Mouse (Mus musculus) frontal cortex, adult (tissue): Measurements from ENCODE around the gene Car4.

ENCODE experiments used
- ATAC-seq: cut with Nextera tagmentation; 2 replicates; pipeline ENCODE4 v1.9.2; 2017; ENCODE audit warnings: mild to moderate bottlenecking, moderate library complexity, mixed read lengths; ENCODE audit not compliant: low TSS enrichment

Gene Car4

DNA sequence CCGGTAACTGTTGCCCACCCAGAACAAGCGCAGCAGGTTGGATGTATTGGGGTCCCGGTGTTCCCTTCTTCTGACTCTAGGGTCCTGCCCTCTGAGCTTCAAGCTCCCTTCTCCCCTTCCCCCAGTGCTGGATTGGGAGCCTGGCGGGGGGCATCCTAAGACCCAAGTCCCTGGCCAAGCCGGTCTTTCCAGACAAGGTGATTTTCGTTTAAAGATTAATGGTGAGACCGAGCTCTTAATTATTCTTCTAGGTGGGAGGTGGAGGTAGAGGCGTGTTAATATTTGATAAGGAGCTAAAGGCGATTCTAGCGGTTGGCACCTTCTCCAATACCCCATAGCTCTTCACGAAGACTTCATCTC is 665 bp downstream of the Car4 start:
- no peak for ATAC-seq

DNA sequence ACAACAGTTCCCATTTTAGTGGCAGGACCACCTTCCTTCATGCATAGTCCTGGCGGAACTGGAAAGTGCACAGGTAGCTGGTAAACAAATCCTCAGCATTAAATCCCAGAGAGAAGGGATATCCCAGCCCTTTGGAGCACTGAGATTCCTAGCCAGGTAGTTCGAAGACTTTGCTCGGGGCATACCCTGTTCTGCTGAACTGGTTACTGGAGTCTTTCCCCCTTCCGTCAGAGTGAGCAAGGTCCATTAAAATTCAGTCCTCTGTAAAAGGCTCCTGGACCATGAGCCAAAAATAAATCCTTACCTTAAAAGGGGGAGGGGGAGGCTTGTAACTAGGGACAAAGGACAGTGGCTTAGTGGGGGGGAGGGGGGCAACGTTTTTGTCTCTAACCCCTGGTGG is 1.6 kb downstream of the Car4 start:
- ATAC-seq: no peak

DNA sequence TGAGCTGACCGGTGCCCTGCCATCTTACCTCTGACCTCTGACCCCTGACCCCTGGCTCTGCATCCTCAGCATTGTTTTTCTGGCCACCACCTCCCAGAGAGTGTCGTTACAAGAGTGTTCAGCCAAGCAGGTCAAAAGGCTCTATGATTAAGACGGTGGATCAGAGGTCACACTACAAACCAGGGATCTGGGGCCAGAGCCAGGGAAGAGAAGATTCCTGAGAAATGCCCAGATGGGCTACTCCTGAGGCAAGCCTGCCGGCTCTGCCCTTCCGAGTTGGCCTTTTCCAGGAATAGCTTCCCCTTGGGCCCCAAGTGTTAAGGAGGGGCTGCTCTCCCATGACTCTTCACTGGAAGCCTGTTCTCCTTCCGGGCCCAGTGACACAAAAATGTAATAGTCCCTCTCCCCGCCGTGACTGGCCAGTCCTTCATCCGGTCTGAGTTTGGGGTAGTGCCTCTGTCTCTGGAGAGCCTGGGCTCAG is 2.2 kb downstream of the Car4 start:
- ATAC-seq: no peak

DNA sequence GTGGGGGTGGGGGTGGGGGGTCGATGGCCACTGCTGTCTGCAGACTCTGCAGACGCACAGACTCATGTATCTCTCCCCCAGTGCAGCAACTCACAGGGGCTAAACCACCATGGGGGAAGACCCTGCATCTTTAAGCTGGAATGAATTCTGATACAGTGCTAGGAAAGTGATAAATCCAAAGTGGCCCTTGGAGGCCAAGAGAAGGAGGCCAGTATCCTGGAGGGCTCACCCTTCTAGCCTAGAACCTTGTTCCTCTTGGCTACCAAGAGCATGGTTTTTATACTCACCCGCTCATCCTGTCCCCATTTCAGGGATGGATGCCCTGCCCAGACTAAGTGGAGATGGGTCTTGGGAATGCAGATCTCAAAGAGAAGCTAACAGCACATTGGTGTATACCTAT is 2.7 kb downstream of the Car4 start:
- no peak for ATAC-seq

DNA sequence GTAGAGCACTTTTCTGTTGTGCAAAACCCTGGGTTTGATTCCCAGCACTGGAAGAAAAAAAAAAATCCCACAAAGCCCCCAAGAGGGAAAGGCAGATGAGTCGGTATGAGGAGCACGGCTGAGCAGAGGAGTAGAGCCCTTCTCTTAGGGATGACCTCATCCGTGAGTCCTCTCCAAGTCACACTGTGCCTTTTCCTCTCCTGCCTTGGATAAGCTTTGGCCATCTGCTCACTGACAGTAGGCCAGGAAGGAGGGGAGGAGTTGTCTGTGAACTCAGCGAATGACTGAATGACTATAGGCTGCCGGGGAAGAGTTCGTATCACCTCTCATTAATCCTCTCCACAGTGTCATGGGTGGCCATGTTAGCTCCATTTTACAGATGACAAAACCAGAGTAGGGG is 3.2 kb downstream of the Car4 start:
- no peak for ATAC-seq

DNA sequence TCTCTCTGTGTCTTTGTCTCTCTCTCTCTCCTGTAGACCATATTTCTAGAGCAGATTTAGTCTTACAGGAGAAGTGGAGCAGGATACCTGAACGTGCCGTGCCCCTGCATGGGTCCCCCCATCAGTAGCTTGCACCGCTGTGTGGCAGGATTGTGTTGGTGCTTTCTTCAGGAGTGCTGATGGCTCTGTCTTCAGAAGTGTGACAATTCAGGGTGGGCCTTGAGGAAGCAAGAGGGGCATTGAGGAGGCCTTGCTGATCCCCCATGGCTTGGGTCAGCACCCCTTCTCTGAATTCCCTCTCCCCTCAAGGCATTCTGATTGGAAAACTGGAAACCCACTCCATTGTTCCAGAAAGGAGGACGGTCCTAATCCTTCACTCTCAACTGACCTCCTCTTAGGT is 4.0 kb downstream of the Car4 start:
- ATAC-seq: no peak

DNA sequence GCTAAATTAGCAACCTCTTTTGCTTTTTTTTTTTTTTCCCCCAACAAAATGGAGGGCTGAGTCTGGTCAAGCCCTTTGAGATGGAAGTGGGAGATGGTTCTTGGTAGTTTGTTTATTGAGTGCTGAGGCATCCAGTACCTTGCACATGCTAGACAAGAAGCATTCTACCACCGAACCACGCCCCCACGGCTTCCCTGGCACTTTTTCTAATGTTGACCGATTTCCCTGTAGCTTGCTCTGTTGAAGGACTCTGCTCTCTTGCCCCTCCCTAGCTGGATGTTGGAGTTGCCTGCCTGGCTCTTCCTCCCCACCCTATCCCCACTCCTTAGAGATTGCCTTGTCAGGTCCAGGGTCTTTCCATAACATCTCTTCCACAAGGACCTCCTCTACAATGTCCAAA is 5.0 kb downstream of the Car4 start:
- no peak for ATAC-seq

DNA sequence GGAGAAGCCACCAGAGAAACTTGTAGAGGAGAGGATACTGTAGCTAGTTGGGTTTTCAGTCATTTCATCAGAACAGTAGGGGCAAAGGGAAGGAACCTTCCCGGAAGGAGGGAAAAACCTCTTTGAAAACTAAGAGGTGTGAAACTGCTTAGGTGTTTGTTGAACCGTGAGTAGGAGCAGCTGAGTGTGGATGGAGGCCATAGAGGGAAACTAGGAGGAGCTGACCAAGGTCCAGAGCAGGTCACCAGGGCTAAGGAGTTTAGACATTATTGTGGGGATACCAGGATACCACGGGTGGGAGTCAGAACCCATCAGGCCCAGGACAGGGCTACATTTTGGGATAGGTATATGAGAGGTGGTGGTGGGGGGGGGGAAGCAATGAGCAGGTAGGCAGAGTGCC is 6.0 kb downstream of the Car4 start:
- no peak for ATAC-seq

DNA sequence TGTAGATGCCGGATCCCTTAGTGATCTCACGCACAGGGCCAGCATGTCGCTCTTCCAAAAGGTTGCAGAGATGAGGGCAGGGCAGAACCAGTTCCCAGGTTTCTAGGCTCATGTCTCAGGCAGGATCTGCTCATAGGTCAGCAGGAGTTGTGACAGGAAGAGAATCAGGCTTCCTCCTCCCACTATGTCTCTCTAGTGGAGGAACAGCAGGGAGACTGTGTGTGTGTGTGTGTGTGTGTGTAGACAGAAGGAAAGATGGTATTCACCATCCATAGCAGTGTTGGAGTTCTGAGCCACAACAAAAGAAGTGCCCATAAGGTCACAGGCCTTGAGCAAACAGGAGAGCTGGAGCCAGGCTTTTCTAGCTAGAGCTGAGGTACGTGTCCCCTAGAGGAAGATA is 9.1 kb downstream of the Car4 start:
- peak; percentile 8; the same call in 1 of the 2 replicates for ATAC-seq

DNA sequence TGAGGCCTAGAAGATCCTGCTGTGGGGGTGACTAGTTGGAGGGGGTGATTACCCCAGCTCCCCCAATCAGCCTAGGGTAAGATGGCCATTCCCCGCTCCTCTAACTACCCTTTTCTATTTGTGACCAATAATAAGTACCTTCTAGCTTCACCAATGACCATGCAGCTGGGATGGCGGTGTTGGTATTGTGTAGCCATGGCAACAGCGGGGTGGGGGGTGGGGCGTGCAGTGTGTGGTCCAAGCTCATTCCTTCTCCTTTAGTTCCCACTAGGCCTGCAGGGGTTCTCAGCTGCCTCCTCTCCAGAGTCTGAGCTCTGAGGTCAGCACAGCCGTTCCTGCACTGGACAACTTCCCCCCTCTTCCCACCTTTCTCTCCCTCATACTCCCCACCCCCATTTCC is 9.5 kb downstream of the Car4 start:
- ATAC-seq: no peak

DNA sequence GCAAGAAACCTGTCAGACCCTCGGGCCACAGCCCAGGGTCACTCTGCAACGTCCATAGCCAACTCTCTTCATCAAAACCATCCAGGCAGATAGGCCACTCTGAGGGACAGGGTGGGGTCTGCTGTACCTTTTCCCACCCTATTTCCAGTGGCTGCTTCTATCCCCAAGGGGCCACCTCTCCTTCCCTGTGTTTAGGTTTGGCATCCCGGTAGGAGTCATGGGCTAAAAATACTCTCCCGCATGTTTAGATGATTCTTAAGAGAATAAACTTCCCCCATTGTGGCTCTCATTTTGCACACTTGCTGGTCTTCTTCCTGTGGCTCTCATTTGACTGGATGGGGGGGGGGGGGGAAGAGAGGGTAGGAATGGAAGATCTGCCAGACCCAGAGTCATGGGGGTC is 10.7 kb downstream of the Car4 start:
- ATAC-seq: no peak

DNA sequence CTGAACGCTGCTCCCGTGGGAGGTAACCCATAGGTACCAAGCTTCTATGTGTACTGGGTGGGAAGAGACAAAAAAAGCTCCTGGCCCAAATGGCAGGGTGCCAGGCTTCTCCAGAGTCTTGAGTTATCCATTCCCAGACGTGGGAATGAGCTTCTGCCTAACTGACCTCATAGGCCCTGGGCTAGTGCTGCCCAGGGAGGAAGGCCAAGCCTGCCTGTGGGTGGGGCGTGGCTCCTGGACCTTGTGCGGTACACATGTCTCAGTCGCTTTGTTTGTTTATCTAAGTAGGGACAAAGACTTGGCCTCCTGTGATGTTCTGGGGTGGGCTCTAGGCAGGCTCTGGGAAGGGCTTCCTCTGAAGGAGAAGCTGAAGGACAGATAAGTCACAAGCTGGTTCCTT is 11.2 kb downstream of the Car4 start:
- ATAC-seq: peak; percentile 24

DNA sequence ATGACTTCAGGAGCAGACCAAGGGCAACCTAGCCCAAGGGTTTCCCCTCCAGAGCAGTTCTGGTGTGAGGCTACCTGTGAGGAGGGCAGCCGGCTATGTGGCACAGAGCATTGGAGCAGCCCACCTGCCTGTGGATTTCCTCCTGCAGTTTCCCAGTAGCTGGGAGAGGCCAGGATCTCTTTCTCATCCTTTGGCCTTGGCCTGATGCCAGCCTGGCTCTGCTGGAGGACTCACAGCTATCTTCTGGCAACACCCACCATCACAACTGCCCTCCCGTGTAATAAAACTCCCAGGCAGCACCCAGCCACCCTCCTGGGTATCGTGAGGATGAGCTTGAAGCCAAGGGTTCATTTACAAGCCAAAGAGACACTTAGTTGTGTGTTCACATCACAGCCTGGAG is 14.5 kb downstream of the Car4 start:
- no peak for ATAC-seq

DNA sequence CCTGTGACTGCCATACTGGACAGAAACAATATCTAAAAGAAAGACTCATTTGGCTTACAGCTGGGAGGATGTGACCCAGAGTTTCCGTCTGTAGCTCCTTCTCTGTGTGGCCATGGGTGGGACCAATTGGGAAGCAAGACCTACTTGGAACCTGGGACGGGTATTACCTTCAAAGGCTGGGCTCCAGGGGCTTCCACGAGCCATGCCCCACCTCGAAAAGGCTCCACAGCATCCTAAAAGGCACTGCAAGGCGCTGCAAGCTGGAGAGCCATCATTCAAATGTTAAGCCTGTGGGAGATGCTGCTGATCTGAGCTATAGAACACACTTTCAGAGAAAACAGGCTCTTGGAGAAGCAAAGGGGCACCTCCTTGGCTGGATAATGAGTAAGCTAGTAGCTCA is 16.1 kb downstream of the Car4 start:
- no peak for ATAC-seq

DNA sequence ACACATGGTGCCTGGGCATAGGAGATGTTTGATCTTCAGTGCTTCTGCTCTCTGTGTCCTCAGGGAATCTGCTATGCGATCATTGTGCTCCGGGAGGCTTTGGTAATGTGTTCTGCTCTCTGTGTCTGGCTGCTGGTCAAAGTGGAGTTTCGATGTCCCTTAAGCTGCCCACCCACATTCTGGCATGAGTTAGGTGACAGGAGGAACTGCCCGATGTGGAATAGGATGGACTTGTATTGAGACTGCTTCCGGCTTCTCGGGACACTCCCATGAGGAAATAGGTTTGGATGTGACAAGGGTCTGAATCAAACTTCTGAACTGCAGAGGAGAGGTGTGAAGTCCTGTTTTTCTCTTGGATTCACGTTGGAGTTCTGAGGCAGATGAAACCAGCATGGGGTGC is 17.0 kb downstream of the Car4 start:
- ATAC-seq: no peak

DNA sequence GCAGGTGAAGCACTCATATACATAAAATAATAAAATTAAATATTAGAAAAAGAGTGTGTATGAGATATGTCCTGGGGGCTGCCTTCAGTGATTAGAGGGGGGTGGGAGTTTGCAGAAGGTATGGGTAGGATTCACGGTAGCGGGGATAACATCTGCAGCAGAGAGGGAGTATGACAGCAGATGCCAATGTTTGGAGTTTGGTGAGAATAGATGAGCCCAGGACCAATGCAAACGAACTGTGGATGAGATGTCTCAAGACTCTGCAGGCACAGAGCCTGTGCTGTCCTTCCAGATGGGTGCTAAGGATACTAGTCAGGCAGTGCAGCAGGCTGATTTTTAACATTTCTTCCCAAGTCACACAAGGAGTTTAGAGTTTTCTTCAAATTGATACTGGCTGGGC is 19.1 kb downstream of the Car4 start:
- ATAC-seq: no peak

DNA sequence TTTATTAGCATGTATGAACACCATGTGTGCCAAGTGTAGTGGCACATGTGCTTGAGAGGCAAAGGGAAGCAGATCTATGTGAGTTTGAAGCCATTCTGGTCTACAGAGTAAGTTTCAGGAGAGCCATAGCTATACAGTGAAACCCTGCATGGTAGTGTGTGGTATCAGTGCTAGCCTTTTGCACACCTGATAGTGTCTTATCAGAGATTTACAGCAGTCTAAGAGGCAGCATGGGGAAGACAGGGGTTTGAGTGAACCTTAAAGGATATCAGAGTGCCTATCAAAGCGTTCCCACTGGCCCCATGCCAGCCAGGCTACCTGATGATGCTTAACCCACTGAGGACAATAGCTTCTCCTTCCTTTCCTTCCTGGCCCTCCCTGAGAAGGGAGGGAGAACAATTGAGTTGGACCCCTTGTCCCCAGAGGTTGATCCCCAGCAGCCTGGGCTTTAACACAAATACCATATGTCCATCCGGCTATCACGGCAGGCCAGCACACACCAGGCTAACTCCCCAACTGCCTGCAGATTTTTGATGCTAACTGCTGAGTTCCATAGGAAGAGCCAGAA is 19.9 kb downstream of the Car4 start:
- ATAC-seq: no peak

DNA sequence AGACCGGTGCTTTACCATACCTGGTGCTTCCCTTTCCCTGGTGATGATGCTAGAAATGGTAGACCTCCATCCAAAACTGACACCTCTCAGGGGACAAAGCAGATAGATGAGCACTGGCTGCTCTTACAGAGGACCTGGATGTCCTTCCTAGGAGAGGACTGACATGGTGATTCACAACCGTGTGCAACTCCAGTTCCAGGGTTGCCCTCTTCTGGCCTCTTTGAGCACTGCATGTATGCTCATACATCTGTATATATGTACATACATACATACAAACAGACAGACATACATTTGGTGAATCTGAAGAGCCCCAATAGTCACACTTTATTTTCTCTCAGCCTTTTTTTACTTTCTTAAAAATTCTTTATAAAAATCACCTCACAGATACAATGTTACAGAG is 20.5 kb downstream of the Car4 start:
- no peak; the same call in 1 of the 2 replicates for ATAC-seq

DNA sequence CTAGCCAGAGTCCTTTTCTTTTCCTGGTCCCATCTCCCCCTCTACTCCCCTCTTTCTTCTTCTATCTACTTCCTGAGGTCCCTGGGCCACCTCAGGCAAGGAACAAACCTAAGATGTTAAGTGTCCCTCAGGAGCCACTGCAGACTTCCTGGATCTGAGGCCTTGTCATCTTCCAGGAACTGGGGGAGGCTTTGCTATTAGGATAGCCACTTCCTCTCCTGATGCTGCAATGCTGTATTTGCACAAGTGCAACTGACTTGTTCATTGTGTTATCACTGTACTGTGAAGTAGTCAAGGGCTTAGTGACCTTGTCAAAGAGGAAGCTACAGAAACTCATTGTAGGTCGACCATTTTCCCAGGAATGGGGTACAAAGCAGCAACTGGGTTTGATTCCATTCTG is 21.8 kb downstream of the Car4 start:
- ATAC-seq: no peak

DNA sequence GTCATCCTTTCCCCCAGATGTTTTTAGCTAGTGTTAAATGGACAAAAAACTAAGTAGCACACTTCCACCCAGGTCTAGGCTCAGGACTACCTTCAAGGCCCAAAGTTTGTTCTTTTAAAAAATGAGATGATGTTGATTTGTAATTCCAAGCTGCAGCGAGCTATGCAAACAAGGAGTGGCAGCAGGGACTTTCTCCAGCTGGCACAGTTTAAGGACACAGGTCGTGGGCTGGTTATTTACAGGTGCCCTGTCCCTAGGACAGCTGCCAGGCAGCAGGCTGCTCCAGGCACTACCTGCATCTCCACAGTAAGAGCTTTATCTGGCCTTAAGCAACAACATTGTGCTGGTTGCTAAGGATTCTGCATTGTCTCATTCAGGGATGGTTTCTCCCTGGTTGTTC is 23.1 kb downstream of the Car4 start:
- ATAC-seq: no peak

DNA sequence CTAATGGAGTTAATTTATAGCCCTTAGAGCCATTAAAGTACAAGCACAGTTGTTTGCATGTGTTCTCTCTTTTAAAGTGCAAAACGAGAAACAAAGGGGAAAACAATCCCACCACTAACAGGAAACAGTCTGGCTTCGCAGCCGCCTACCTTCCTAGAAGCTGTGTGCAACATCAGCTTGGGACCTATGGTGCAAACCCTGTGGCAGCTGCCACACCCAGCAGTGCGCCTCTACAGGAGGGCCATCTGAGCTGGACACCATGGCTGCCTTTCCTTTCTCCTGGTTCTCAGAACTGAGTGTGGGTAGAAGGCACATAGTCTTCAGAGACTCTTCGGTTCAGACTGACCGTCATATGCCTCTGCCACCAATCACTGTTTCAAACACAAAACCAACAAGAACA is 27.8 kb downstream of the Car4 start:
- ATAC-seq: no peak

DNA sequence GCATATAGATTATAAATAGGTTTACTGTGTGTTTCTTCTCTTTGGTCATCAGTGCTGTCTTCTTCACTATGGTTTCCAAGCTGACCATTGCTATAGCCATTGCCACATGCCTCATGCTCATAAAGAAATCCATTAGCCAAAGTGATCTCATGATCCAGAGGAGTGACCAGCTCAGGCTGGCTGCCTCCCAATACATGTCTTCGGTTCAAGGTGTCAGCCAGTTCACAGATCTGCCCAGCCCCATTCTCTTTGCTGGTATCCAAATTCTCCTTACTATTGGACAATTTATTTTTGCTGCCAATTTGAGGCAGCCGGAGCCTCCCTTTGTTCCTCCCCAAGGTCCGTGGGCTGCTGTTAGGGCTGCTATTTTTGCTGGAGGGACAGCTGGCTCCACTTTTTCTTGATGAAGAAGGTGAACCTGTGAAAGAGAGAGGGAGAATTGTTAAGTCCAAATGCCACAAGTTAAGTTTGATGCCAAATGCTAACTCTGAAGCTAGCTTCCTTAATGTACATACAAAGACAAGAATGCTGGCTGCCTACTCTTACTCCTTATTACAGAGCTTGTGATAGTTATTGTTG is 30.8 kb downstream of the Car4 start:
- peak; percentile 69 for ATAC-seq

DNA sequence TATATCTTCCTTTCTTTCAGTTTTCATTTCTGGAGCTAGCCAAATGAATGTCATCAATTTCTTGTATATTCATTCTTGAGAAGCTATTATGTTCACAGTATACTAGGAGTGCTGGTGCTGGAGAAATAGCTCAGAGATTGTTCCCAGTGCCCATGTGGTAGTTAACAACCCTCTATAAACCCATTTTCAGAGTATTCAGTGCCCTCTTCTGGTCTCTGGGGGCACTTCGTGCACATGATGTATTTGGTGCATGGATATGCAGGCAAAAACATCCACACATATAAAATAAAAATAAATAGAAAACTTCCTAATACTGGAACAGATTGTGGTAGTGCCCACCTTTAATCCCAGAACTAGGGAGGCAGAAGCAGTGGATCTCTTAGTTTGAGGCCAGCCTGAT is 35.4 kb downstream of the Car4 start:
- ATAC-seq: no peak

DNA sequence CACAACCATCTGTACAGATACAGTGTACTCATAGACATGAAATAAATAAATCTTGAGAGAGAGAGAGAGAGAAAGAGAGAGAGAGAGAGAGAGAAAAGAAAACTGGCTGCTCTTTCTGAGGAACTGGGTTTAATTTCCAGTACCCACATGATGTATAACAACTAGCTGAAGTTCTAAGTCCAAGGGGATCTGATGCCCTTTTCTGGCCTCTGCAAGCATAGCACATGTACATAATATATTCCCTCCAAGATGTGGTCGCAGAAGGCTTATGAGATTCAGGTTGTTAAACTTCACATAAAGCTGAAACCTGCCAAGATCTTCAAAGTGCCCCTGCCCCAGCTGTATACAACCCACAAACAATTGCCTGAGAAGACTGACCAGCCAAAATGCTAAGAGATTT is 37.7 kb downstream of the Car4 start:
- no peak for ATAC-seq
